Mouse (Mus musculus) adrenal gland, adult 18-20 months (tissue): ENCODE results near the gene Klf11. TPM values are rescaled to one million over a fixed set of nuclear protein-coding genes. Genes with fewer than 3 reads are reported as not detected.
A peak's percentile ranks its signal among the peaks of the same experiment; 100 is the strongest.

Experiments used
- DNase-seq, 2 experiments: peaks; one replicate each; pipeline ENCODE4 v3.0.0; 2021 to 2022; ENCODE audit warnings: low spot score in 2 of 2
- total RNA-seq, 2 experiments: library from RNA; stranded (reverse); gene quantifications; 1 replicate in 1 of 2; 2 replicates in 1 of 2; pipeline ENCODE4 v1.2.3; 2021

Klf11 gene
- total RNA-seq, 2 experiments from 2014 or later = 10.7 to 15.5 TPM

- DNase-seq = peak; percentile 98
Measured at GRCm38 (mm10) chr12:24651642-24652342, 718 bp downstream of the Klf11 start.

GRCm38 (mm10) chr12:24654065-24654862 lies 3.2 kb downstream of the Klf11 start:
- no peak for DNase-seq

GRCm38 (mm10) chr12:24656436-24656835 lies 5.4 kb downstream of the Klf11 start:
- DNase-seq = no peak

- DNase-seq = no peak
Measured at GRCm38 (mm10) chr12:24658998-24659397, 7.9 kb downstream of the Klf11 start.

- no peak for DNase-seq
Measured at GRCm38 (mm10) chr12:24659923-24660322, 8.8 kb downstream of the Klf11 start.

- no peak for DNase-seq
Measured at GRCm38 (mm10) chr12:24661100-24661499, 10.0 kb downstream of the Klf11 start.

- no peak for DNase-seq
Measured at GRCm38 (mm10) chr12:24662131-24662530, 11.1 kb downstream of the Klf11 start.

- no peak for DNase-seq
Measured at GRCm38 (mm10) chr12:24680096-24680491, 29.0 kb downstream of the Klf11 start.

- peak; percentile 15 to 44 for DNase-seq
Measured at GRCm38 (mm10) chr12:24680492-24681285, 29.6 kb downstream of the Klf11 start.

- no peak for DNase-seq
Measured at GRCm38 (mm10) chr12:24681286-24682023, 30.4 kb downstream of the Klf11 start, which contains the start of gene Cys1. TSS of gene Cys1 (minus strand) at chr12:24681813.

GRCm38 (mm10) chr12:24682563-24682962 lies 31.5 kb downstream of the Klf11 start:
- no peak for DNase-seq

- no peak for DNase-seq
Measured at GRCm38 (mm10) chr12:24683461-24683860, 32.4 kb downstream of the Klf11 start.

- no peak for DNase-seq
Measured at GRCm38 (mm10) chr12:24686038-24686695, 35.1 kb downstream of the Klf11 start.

- DNase-seq = no peak
Measured at GRCm38 (mm10) chr12:24686696-24687346, 35.7 kb downstream of the Klf11 start.

GRCm38 (mm10) chr12:24690351-24690750 lies 39.3 kb downstream of the Klf11 start:
- no peak for DNase-seq

GRCm38 (mm10) chr12:24696500-24697483 lies 45.7 kb downstream of the Klf11 start:
- DNase-seq = peak; percentile 80 to 83

- no peak for DNase-seq
Measured at GRCm38 (mm10) chr12:24697484-24698204, 46.6 kb downstream of the Klf11 start.

GRCm38 (mm10) chr12:24698514-24698913 lies 47.4 kb downstream of the Klf11 start:
- no peak for DNase-seq
